Mouse (Mus musculus) cerebral cortex, adult 2 months (tissue): ENCODE measurements around the gene Ncln.

Experiments used
- WGBS: fragments of 180-500 bp; shearing (Covaris S2); methylation state at CpG from one replicate; pipeline ENCODE4 v1.1.7; 2018; 5-methylcytosine and 5-hydroxymethylcytosine counted together

Ncln gene

DNA sequence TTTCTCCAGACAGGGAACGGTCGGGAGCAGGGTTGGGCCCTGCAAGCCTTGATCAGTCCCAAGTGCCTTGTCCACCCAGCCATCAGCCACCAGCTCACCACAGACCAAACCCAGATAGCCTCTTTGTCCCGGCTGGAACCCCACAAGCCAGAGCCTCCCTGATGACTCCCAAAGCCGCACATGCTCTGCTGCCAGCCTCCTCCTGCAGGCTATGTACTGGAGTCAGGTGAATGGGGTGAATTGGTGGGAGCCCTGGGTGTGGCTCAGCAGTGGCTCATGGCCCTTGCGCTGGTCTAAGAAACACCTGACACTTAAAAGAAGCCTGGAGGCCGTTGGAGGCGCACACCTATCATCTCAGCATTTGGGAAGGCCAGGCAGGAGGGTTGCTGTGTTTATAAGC is 33.3 kb downstream of the Ncln start:
- 78% methylated on average over 7 of the region's 7 CpGs for WGBS

- WGBS, result 40% methylated on average over 7 of the region's 7 CpGs
Observed at GRCm38 (mm10) chr10:81462415-81462804, 33.8 kb downstream of the Ncln start.

DNA sequence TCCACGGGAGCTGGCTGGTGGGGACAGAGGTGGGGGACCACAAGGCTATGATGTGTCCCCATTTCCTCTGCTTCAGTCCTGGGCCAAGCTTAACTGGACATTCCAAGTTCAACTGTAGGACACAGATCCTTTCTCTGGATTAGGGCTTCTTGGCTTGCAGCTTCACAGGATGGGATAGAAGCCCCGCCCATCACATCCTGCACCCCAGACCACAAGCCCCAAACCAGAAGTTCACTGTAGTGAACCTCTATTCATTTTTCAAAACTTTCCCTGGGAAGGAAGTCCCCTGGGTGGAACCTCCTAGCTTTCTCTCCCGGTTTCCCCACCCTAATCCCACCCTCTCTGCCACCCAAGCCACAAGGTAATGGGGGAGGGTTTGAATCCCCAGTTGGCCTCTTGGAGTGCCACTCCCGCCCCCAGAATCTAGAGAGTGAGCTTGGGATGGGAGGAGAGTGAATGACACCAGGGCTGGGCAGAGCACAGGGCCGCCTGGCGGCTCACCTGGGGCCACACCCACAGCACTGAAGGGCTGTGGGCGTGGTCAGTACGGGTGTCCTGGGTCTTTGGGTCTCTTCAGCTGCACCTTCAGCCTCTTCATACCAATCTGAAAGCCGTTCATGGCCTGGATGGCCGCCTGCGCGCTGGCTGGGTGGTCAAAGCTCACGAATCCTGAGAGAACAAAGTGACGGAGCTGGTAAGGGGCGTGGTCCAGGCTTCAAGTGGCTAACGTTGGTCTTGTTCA is 34.3 kb downstream of the Ncln start:
- WGBS, result 25% methylated on average over 16 of the region's 16 CpGs

DNA sequence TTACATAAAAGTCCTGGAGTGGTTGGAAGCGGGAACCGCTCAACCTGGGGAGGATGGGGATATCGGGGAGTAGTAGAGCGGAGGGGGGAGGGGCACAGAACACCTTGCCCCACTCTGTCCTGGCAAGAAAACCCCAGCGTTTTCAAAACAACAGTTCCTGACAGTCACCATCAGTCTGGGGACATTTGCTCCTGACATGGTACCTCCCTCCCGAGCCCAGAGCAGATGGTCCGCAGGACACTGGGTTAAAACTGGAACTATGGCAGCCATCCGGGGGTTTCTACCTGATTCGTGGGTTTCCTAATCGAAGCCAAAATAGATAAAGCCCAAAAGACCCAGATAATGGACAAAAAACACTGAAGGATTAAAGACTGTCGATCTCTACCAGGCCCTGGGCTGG is 35.2 kb downstream of the Ncln start:
- 54% methylated on average over 11 of the region's 11 CpGs for WGBS

GRCm38 (mm10) chr10:81460471-81460870 is 35.7 kb downstream of the Ncln start:
- 36% methylated on average over 20 of the region's 20 CpGs for WGBS

DNA sequence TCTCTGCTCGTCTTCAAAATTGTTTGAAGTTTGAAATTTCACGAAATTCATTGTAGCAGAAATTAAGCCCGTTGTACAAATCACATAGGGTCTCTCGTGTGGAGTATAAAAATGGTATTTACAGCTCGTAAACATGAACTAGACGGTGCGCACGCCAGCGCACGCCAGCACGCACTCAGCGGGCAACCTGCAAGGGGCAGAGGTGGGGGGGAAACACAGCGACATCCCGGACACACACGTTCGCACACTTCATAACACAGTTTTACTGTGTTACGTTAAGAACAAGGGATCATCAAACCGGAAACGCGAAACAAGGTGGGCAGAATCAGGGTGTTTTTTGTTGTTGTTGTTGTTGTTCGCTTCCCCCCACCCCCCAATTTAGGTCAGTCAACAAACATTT is 36.8 kb downstream of the Ncln start:
- WGBS, result 71% methylated on average over 21 of the region's 21 CpGs

GRCm38 (mm10) chr10:81458267-81458666 is 37.9 kb downstream of the Ncln start:
- WGBS, result 49% methylated on average over 6 of the region's 6 CpGs

- WGBS, result 89% methylated on average over 8 of the region's 8 CpGs
Observed at GRCm38 (mm10) chr10:81457624-81458023, 38.6 kb downstream of the Ncln start.

DNA sequence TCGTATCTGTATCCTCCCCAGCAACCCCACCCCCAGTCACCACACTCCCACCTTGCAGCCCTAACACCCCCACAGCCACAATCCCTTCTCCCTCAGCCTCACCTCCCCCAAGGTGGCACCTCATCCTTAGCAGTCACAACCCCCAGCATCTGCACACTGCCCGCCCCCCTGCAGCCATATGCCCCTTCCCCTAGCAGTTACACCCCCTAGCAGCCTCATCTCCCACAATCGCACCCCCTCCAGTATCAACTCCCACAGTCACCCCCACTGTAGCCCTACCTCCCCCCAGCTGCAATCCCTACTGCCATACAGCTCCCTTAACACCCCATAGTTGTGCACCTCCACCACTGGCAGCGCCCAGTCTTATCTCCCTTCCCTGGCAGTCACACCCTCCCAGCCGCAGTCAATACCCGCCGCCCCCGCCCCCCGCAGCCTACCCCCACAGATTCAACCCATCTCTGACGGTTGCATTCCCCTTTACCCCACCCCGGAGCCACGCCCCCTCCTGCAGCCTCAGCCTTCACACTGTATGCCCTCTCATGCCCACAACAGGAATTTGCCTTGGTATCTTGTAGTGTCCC is 39.1 kb downstream of the Ncln start:
- 45% methylated on average over 12 of the region's 12 CpGs for WGBS

DNA sequence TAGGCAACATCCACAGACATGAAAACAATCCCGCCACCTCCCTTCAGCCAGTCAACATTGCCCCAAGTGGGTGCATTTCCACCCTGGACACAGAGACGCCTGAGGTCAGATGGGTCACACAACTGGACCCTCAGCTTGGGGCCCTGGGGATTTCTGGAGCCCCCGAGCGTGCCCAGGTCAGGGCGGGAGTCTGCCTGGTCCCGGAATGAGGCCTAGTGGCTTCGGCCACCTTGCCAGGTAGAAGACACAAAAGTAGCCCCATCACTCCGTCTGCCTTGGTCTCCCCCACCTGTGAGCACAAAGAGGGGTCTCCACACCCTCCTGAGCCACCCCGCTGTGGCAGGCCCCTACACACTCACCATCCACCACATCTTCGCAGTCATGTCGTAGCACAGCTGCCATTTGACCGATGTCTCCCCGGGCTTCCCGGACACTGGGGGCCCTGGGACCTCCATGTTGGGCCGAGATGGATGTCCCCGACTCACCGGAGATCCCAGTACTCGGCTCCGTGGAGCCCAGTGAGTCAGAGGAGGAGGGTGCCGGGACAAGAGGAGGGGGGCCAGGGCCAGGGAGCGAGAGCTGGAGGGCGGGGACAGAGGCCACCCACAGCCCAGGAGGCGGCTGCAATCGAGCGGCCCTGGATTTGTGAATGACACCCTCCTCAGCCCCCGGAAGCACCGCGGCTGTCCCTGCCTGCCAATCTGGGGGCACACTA is 40.9 kb downstream of the Ncln start, which contains the start of gene Nfic:
TSS of gene Nfic (minus strand) at position 455 of the 715 bp plus-strand sequence.
- WGBS, result 64% methylated on average over 28 of the region's 28 CpGs

DNA sequence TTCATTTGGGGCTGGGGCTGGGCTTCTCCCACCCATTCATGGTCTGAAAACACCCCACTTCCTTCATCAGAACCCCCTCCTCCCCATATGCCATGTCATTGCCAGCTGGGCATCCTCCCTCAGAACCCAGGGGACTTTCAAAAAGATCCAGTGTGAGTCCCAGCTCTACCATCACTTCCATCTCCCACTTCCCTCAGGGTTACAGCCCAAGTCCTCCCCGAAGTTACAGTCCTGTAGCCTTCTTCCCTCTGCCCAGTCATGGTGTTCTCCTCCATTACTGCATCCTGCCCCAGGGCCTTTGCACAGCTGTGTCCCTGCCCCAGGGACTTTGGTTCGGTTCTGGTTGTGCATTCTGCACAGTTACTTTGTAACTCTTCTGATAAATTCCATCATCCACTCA is 42.1 kb downstream of the Ncln start:
- 93% methylated on average over 2 of the region's 2 CpGs for WGBS

GRCm38 (mm10) chr10:81452947-81453288 is 43.3 kb downstream of the Ncln start:
- 5% methylated on average over 14 of the region's 14 CpGs for WGBS

- 10% methylated on average over 36 of the region's 36 CpGs for WGBS
Observed at GRCm38 (mm10) chr10:81452237-81452946, 43.8 kb downstream of the Ncln start.

DNA sequence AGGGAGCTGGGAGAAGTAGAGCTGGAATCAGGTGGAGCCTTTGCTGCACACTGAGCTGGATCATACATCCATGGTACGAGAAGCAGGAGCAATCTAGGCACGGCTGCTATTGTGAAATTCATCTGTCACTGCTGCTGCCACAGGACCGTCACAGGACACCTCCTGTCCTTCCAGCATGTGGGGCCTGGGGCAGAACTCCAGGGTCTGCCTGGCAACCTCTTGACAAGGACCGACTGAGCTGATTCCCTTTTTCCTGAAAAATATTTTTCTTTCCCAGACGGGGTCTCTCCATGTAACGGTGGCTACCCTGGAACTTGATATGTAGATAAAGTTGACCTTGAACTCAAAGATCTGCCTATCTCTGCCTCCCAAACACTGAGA is 44.8 kb downstream of the Ncln start:
- 73% methylated on average over 6 of the region's 6 CpGs for WGBS

GRCm38 (mm10) chr10:81450641-81451364 is 45.4 kb downstream of the Ncln start:
- 61% methylated on average over 9 of the region's 9 CpGs for WGBS

DNA sequence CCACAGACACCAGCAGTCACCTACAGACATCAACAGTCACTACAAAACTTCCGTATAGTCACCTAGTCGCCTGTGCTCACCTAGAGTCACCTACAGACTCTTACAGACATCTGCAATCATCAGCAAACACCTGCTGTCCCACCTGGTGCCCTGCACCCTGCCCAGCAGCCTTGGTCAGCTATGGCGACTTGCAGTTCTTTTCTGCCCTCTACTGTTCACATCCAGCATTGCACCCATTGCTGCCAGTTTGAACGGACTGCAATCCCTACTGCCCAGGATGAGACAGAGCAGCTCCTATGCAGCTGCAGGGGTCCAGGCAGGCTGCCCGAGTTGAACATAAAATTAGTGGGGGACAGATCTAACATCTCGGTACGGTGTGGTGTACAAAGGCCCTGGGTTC is 46.1 kb downstream of the Ncln start:
- WGBS, result 4% methylated on average over 7 of the region's 7 CpGs

DNA sequence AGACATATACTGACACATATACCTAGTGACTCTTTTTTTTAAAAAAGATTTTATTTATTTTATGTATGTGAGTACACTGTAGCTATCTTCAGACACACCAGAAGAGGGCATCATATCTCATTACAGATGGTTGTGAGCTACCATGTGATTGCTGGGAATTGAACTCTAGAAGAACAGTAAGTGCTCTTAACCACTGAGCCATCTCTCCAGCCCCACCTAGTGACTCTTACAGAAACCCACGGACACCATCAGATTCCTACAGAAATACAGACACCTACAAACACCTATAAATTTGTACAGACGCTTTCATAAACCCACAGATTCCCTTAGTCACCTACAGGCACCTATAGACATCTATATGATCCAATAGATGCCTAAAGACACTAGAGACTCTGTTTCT is 50.7 kb downstream of the Ncln start:
- 34% methylated on average over 2 of the region's 2 CpGs for WGBS
